Mouse (Mus musculus) cerebellum, adult 2 months (tissue): Measurements from ENCODE around the gene Lipm. TPM values are rescaled to one million over a fixed set of nuclear protein-coding genes. Genes with fewer than 3 reads are reported as not detected.
A peak's percentile ranks its signal among the peaks of the same experiment; 100 is the strongest.

Source experiments
- DNase-seq, 2 experiments: peaks; one replicate each; pipeline ENCODE4 v3.0.0; 2021
- H3K27ac ChIP-seq: fragments of 200-500 bp; 2 replicates; pipeline ENCODE4 v1.5.1; 2012; ENCODE audit warnings: low read length, control low read depth, inconsistent platforms; ENCODE audit not compliant: insufficient read depth
- H3K27me3 ChIP-seq: fragments of 200-500 bp; 2 replicates; pipeline ENCODE4 v1.6.1; 2012; ENCODE audit warnings: inconsistent platforms, mild to moderate bottlenecking, low read length, moderate library complexity; ENCODE audit not compliant: control insufficient read depth, insufficient read depth
- H3K4me1 ChIP-seq: fragments of 200-500 bp; 2 replicates; pipeline ENCODE4 v1.6.1; 2011; ENCODE audit warnings: low read length; ENCODE audit not compliant: control insufficient read depth, insufficient read depth
- H3K4me3 ChIP-seq: fragments of 200-500 bp; replicated peaks from 2 replicates; pipeline ENCODE3; 2011; ENCODE audit warnings: mild to moderate bottlenecking, low read depth, low read length, control low read depth; ENCODE audit not compliant: insufficient read depth
- CTCF ChIP-seq: fragments of 200-500 bp; IDR thresholded peaks from 2 replicates; pipeline ENCODE4 v1.5.1; 2011; ENCODE audit warnings: low read depth, mild to moderate bottlenecking, control low read depth, low read length, moderate library complexity, borderline replicate concordance; ENCODE audit not compliant: insufficient read depth
- POLR2A ChIP-seq: fragments of 200-500 bp; IDR thresholded peaks from 2 replicates; pipeline ENCODE4 v1.6.1; 2011; ENCODE audit warnings: low read length, control low read depth, borderline replicate concordance; ENCODE audit not compliant: insufficient read depth
- WGBS: fragments of 180-500 bp; shearing (Covaris S2); methylation state at CpG from one replicate; pipeline ENCODE4 v1.1.7; 2018; 5-methylcytosine and 5-hydroxymethylcytosine counted together
- polyA plus RNA-seq: library from polyadenylated mRNA; depleted of rRNA; stranded (reverse); fragments of >200 nt; gene quantifications from 2 replicates; pipeline ENCODE4 v1.2.3, GENCODE M21; 2012; rRNA removed

Gene Lipm
- polyA plus RNA-seq: not detected in 2 replicates

- Histone ChIP-seq H3K4me1 (no peaks in the 10 kb centered on the region), H3K4me3 (no peak within 1 kb of the TSS), H3K27ac (no peak within 1 kb of the TSS), H3K27me3 (no peaks in the 10 kb centered on the region)
- WGBS: 88% methylated on average over 4 of the region's 4 CpGs
- no peak for DNase-seq
- TF ChIP-seq POLR2A (no peak), CTCF (no peak)
Measured at GRCm38 (mm10) chr19:34100633-34101032, at the start of gene Lipm. Gene Lipm (plus strand): TSS chr19:34100933.

GRCm38 (mm10) chr19:34051502-34051901 is 49.2 kb upstream of the Lipm start:
- no peak for DNase-seq
- 73% methylated on average over 3 of the region's 3 CpGs for WGBS

DNA sequence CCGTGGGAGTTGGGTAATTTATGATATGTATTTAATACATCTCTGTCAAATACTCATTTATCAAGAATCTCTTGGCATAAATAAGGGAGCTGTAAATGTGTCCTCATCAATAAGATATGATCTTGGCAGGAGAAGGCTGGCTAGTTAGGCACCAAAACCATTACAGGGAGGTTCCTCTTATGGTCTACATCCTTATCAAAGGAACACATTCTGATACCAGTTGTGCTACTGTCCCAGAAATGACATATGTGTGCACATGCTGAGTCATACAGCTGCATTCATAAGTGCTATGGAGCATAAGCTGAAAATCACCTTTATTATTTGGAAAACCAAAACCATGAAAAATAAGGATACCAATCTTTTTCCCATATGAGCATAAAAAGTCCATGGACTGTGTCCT is 37.2 kb upstream of the Lipm start:
- TF ChIP-seq POLR2A (no peak), CTCF (no peak)
- no peak overlapping the region for H3K4me3 ChIP-seq
- H3K4me1 ChIP-seq: no peaks in the 10 kb centered on the region
- 46% methylated on average over 1 of the region's 1 CpGs for WGBS
- no peak for DNase-seq
- no peak overlapping the region for H3K27ac ChIP-seq
- no peaks in the 10 kb centered on the region for H3K27me3 ChIP-seq

More at GRCm38 (mm10) chr19:34051502-34051901, 49.2 kb upstream of the Lipm start:
- H3K27ac ChIP-seq: no peak overlapping the region
- TF ChIP-seq POLR2A: no peak
- no peak for TF ChIP-seq CTCF
- no peak overlapping the region for H3K4me3 ChIP-seq
- no peaks in the 10 kb centered on the region for H3K4me1 ChIP-seq
- no peaks in the 10 kb centered on the region for H3K27me3 ChIP-seq

GRCm38 (mm10) chr19:34064059-34064458 is 36.7 kb upstream of the Lipm start:
- WGBS: 88% methylated on average over 4 of the region's 4 CpGs
- TF ChIP-seq CTCF (no peak), POLR2A (no peak)
- H3K4me1 ChIP-seq: no peaks in the 10 kb centered on the region
- no peaks in the 10 kb centered on the region for H3K27me3 ChIP-seq
- DNase-seq: no peak
- H3K27ac ChIP-seq: no peak overlapping the region
- no peak overlapping the region for H3K4me3 ChIP-seq

DNA sequence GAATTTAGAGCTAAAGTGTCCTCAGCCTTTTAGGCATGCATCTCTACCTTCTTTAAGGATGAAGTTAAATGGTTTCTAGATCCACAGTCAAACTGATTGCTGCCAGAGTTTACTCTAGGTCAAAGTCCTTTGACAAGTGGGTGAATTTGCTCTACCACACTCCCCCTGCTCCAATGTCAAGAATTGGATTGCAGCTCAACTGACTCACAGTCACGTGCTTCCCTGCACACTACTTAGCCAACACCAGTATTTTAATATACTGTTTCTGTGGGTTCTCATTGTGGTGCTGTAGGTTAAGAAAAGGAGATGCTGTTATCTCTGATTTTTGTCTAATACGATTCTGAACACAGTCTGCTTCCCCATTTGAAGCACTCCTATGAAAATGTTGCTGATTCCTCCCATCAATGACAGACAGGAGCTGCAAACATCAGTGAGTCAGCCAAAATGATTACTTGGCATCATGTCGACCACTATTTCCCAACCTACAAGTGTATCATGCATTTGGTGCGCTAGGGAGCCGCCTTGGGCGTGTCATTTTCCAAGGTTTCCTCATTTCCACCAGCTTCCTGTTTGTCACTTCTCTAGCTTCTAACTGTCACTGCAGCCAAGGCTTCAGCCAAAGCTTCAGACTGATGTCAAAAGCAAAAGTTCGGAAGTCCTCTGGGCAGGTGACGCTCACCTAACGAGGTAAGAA is 33.8 kb upstream of the Lipm start, which contains the start of gene Lipn:
Gene Lipn (plus strand): TSS at position 580 of the 694 bp plus-strand sequence.
- H3K27ac ChIP-seq: no peak within 1 kb of the TSS
- no peak for DNase-seq
- H3K4me3 ChIP-seq: no peak within 1 kb of the TSS
- TF ChIP-seq CTCF: no peak
- H3K27me3 ChIP-seq: no peaks in the 10 kb centered on the region
- no peaks in the 10 kb centered on the region for H3K4me1 ChIP-seq
- WGBS: 89% methylated on average over 9 of the region's 9 CpGs

- H3K4me1 ChIP-seq: no peaks in the 10 kb centered on the region
- no peak for DNase-seq
- H3K27me3 ChIP-seq: no peaks in the 10 kb centered on the region
- TF ChIP-seq CTCF: no peak
- TF ChIP-seq POLR2A: no peak
- H3K27ac ChIP-seq: no peak overlapping the region
- no peak overlapping the region for H3K4me3 ChIP-seq
Measured at GRCm38 (mm10) chr19:34074239-34074638, 26.5 kb upstream of the Lipm start.

GRCm38 (mm10) chr19:34078130-34078529 is 22.6 kb upstream of the Lipm start:
- WGBS: 82% methylated on average over 2 of the region's 2 CpGs
- Histone ChIP-seq H3K27me3 (no peaks in the 10 kb centered on the region), H3K4me3 (no peak overlapping the region), H3K4me1 (no peaks in the 10 kb centered on the region), H3K27ac (no peak overlapping the region)
- TF ChIP-seq CTCF: no peak
- TF ChIP-seq POLR2A: no peak
- no peak for DNase-seq

- 10% methylated on average over 3 of the region's 3 CpGs for WGBS
- DNase-seq: peak in 1 of 2 experiments; percentile 4
Measured at GRCm38 (mm10) chr19:34089011-34089680, 11.6 kb upstream of the Lipm start.

More at GRCm38 (mm10) chr19:34089011-34089680, 11.6 kb upstream of the Lipm start:
- Histone ChIP-seq H3K4me3 (no peak overlapping the region), H3K4me1 (no peaks in the 10 kb centered on the region), H3K27ac (no peak overlapping the region), H3K27me3 (no peaks in the 10 kb centered on the region)
- no peak for TF ChIP-seq POLR2A
- TF ChIP-seq CTCF: no peak
